Mouse (Mus musculus) cerebellum, adult (tissue): ENCODE data around the gene Zbtb39.
A peak's percentile ranks its signal among the peaks of the same experiment; 100 is the strongest.
"Not testable (repeated sequence)": the region's sequence is repeated elsewhere in the genome, so short reads cannot be mapped to it uniquely, and the experiment has no call there.

Source experiments
- ATAC-seq: cut with Nextera tagmentation; 2 replicates; pipeline ENCODE4 v1.9.2; 2017; ENCODE audit warnings: mild to moderate bottlenecking, moderate library complexity, mixed read lengths; ENCODE audit not compliant: insufficient number of reproducible peaks, low FRiP score, low TSS enrichment

The Zbtb39 gene

GRCm38 (mm10) chr10:127736266-127736665, 3.1 kb upstream of the Zbtb39 start:
- ATAC-seq: no peak

- ATAC-seq: no peak
Observed at GRCm38 (mm10) chr10:127736916-127737315, 2.4 kb upstream of the Zbtb39 start.

- no peak for ATAC-seq
Observed at GRCm38 (mm10) chr10:127737552-127737951, 1.8 kb upstream of the Zbtb39 start.

- no peak for ATAC-seq
Observed at GRCm38 (mm10) chr10:127738151-127738882, 1.0 kb upstream of the Zbtb39 start.

- peak; percentile 40; the same call in 1 of the 2 replicates for ATAC-seq
Observed at GRCm38 (mm10) chr10:127739661-127740161, 373 bp downstream of the Zbtb39 start.

GRCm38 (mm10) chr10:127744661-127745060, 5.3 kb downstream of the Zbtb39 start:
- no peak for ATAC-seq

- ATAC-seq: no peak
Observed at GRCm38 (mm10) chr10:127745886-127746285, 6.5 kb downstream of the Zbtb39 start.

GRCm38 (mm10) chr10:127747254-127747653, 7.9 kb downstream of the Zbtb39 start:
- ATAC-seq: no peak

- no peak for ATAC-seq
Observed at GRCm38 (mm10) chr10:127748847-127749612, 9.7 kb downstream of the Zbtb39 start.

GRCm38 (mm10) chr10:127750136-127750777, 10.9 kb downstream of the Zbtb39 start:
- ATAC-seq: no peak

- ATAC-seq: no peak
Observed at GRCm38 (mm10) chr10:127751548-127751947, 12.2 kb downstream of the Zbtb39 start, which contains the start of gene Gpr182. Gene Gpr182 (minus strand): TSS chr10:127751732.

- ATAC-seq: no peak
Observed at GRCm38 (mm10) chr10:127754566-127755166, 15.3 kb downstream of the Zbtb39 start.

- no peak for ATAC-seq
Observed at GRCm38 (mm10) chr10:127755246-127755645, 15.9 kb downstream of the Zbtb39 start.

- no peak for ATAC-seq
Observed at GRCm38 (mm10) chr10:127755770-127756468, 16.6 kb downstream of the Zbtb39 start.

- ATAC-seq: no peak
Observed at GRCm38 (mm10) chr10:127759181-127760110, 20.1 kb downstream of the Zbtb39 start, which contains the start of the genes Rdh1 and Rdh16f1. Gene Rdh1 (plus strand): TSS chr10:127759721. Gene Rdh16f1 (plus strand): TSS chr10:127759787.

- ATAC-seq: not testable (repeated sequence)
Observed at GRCm38 (mm10) chr10:127762926-127763325, 23.6 kb downstream of the Zbtb39 start.

GRCm38 (mm10) chr10:127763914-127764680, 24.8 kb downstream of the Zbtb39 start:
- peak; percentile 52; the same call in 1 of the 2 replicates for ATAC-seq

GRCm38 (mm10) chr10:127766564-127766963, 27.2 kb downstream of the Zbtb39 start:
- no peak for ATAC-seq
